Mouse (Mus musculus): ENCODE data around the gene Ehd1.

Gene Ehd1

DNA sequence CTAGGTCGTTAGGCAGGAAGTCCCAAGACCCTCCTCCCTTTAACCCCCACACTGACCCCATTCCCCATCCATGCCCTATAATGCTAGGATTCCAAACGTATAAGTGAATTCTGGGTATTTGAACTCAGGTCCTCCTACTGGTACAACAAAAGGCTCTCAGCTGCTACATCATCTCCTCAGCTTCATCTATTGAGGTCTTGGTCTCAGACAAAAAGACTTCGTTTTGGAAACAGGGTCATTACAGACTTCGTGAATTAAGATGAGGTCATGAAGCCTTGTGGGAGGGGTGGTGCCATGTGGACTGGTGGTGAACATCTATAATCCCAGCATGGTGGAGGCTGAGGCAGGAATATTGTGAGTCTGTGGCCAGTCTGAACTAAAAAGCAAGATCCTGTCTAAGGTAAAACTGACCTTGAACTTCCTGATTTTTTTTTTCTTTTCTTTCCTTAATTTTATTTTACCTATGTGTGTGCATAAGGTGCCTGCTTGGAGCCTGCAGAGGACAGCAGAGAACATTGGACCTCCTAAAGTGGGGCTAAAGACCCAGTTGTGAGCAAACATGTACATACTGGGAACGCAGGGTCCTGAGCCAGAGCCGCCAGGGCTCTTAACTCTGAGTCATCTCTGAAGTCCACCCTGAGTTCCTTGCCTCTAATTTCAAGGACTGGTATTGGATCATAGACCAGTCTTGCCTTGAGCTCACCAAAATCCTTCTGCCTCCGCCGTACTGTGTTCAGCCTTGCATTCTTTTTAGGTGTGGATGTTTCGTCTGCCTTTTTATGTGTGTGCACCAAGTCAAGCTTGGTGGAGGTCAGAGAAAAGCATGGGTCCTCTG, 57.5 kb downstream of the Ehd1 start:
- no peak for DNase-seq (ENCODE audit: low read depth, low spot score)

DNA sequence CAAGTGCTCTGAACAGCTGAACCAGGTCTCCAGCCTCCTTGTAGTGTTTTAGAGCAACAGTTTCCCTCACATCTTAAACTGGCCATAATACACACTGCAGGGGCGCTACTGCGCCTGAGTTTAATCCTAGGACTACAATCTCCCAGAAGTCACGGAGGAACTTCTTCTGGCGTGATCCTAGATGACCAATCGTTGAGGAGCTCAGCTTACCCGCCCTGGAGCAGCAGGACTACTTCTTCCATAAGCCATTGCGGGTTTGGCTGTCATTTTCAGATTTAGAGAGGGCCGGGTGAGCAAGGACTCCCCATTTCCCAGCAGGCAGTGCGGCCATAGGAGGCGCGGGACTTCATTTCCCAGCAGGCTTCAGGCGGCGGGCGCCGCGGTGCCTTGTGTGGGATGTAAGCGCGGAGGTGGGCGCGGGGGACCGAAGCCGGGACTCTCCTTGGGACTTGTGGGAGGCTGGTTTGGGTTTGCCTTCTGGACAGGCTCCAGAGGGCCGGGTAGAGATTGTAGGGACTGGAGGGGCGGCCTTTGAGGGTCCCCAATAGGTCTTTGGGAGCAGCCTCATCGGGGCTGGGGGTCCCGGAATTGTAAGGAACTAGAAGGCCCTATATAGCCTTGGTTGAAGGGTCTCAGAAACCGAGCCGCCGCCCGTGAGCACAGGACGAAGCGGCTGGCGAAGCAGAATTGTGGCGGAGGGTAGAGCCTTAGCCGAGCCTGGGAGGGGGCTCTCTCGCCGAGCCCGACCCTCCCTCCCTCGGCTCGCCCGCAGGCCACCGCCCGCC, 58.3 kb downstream of the Ehd1 start, which contains the start of gene Men1:
TSS of gene Men1 (plus strand) at position 307 of the 785 bp plus-strand sequence.
- DNase-seq (ENCODE audit: low read depth, low spot score), result peak; percentile 93

DNA sequence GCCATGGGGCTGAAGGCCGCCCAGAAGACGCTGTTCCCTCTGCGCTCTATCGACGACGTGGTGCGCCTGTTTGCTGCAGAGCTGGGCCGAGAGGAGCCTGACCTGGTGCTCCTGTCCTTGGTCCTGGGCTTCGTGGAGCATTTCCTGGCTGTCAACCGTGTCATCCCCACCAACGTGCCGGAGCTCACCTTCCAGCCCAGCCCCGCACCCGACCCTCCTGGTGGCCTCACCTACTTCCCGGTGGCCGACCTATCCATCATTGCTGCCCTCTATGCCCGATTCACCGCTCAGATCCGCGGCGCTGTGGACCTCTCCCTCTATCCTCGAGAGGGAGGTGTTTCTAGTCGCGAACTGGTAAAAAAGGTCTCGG, 58.9 kb downstream of the Ehd1 start:
- no peak for DNase-seq (ENCODE audit: low read depth, low spot score)

DNA sequence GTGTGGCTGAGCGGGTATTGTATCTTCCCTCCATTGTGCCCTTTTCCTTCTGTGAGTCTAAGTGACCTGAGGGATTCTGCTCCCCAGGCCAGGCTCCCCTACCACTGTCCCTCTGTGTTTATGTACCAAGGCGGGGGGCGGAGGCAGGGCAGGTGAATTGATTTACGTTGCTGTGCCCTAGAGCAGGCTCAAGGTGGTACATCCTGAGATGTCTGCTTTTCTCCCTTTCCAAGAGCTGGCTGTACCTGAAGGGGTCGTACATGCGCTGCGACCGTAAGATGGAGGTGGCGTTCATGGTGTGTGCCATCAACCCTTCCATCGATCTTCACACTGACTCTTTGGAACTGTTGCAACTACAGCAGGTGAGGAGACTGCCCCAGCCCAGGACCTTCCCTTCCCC, 60.4 kb downstream of the Ehd1 start:
- no peak for DNase-seq (ENCODE audit: low read depth, low spot score)

DNA sequence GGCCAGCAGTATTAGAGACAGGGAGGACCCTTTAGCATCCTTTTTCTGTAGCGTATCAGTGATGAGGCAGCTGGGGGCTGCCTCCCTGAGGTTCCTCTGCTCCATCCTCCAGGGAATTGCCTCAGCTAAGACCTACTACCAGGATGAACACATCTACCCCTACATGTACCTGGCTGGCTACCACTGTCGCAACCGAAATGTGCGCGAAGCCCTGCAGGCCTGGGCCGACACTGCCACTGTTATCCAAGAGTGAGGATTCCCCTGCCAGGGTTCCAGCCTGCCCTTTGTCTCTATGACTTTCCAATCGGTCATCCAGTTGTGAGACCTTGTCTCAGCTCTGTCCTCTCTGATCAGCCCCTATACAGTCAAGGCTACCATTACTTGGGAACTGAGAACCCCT, 61.6 kb downstream of the Ehd1 start:
- DNase-seq (ENCODE audit: low read depth, low spot score), result no peak

DNA sequence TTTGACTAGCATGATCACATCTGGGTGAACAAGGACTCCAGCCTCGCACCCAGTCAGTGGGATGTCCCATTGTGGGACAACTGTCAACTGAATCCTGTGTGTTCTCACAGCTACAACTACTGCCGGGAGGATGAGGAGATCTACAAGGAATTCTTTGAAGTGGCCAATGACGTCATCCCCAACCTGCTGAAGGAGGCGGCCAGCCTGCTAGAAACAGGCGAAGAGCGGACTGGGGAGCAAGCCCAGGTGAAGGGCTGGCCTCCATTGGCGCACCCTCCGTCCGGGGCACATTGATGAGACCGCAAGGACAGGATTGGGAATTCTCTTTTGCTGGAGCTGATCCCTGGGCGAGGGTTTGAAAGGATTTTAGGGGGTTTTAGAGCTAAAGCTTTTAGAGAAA, 62.2 kb downstream of the Ehd1 start:
- DNase-seq (ENCODE audit: low read depth, low spot score), result no peak

DNA sequence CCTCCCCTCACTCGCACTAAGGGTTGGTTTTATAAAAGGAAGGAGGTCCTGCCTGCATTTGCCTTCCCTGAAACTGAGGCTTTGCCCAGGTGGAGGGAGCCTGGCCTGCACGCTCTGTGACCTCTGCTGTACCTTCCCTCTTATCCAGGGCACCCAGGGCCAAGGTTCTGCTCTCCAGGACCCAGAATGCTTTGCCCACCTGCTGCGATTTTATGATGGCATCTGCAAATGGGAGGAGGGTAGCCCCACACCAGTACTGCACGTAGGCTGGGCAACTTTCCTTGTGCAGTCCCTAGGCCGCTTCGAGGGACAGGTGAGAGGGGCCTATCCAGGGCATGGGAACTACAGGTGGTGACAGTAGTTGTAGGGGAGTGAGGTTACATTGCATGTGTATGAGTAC, 62.7 kb downstream of the Ehd1 start:
- DNase-seq (ENCODE audit: low read depth, low spot score), result no peak

DNA sequence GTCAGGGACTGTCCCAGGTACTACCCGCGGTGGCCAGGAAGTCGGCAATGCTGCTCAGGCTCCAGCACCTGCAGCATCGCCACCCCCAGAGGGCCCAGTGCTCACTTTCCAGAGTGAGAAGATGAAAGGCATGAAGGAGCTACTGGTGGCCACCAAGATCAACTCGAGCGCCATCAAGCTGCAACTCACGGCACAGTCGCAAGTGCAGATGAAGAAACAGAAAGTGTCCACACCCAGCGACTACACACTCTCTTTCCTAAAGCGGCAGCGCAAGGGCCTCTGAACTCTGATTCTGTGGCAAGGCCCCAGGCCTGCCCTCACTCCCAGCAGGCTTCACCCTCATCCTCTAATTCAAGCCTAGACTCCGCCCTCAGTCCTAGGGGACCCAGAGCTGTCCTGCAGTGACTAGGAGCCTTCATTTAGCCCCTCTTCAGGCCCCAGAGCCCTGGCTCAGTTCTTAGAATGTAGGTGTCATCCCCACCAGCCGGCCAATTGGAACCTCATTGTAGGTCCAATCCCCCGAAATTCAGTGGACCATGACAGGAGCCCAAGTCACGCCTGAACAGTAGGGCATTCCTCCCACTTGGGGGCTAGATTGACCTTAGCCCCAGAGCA, 63.5 kb downstream of the Ehd1 start:
- no peak for DNase-seq (ENCODE audit: low read depth, low spot score)

DNA sequence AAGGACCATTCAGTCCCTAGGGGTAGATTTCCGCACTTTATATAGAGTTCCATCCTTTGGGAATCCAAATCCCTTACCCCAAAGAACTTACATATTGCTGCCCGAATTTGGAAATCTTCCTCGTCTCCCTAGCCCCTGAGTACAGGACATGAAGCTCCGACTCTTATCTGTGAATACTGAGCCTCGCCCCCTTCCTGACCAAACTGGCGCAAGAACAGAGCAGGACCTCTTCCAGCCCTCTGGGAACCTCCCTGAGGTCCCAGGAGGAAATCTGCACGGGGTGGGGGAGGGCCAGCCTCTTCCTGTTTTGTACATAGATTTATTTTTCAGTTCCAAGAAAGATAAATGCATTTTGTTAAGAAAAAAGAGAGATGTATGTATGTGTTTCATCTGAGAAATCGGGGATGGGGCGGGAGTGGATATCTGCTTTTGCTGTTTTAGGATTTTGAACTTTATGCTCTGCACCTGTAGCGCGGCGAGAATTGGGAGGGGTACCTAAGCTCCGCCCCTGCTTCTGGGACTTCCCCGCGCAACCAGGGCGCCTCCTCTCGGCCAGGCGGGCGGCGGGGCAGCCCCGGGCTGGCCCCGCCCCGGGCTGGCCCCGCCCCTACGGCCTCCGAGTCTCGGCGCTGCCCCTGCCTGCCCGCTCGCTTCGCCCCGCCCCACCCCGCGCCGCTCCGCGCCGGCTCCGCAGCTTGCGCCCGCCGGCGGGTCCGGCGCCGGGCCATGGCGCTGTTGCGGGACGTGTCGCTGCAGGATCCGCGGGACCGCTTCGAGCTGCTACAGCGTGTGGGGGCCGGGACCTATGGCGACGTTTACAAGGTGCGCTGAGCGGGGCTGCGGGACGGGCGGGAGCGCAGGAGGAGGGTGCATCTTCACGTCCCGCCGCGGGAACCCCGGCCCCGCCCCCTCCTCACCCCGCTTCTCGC, 64.3 kb downstream of the Ehd1 start, which contains the start of gene Map4k2:
TSS of gene Map4k2 (plus strand) at position 612 of the 929 bp plus-strand sequence.
- DNase-seq (ENCODE audit: low read depth, low spot score), result peak; percentile 56

DNA sequence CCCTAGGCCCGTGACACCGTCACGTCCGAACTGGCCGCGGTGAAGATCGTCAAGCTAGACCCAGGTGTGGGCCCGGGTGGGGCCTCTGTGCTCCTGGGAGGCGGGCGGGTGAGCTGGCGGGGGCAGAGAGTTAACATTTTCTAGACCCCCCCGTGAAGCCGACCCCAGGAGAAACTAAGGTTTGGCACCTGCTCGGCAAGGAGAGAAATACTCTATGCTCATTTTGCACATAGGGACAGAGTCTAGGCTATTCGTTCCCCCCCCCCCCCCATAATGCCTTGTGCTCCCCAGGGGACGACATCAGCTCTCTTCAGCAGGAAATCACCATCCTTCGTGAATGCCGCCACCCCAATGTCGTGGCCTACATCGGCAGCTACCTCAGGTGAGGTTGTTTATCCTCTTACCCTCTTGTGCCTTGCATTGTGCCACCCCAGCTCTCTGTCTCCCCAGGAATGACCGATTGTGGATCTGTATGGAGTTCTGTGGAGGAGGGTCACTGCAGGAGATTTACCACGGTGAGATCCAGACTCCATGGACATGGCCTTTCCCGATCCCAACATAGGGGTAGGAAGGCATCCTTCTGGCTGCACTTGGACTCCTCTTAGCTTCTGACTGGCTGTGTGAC, 65.0 kb downstream of the Ehd1 start:
- DNase-seq (ENCODE audit: low read depth, low spot score), result no peak

DNA sequence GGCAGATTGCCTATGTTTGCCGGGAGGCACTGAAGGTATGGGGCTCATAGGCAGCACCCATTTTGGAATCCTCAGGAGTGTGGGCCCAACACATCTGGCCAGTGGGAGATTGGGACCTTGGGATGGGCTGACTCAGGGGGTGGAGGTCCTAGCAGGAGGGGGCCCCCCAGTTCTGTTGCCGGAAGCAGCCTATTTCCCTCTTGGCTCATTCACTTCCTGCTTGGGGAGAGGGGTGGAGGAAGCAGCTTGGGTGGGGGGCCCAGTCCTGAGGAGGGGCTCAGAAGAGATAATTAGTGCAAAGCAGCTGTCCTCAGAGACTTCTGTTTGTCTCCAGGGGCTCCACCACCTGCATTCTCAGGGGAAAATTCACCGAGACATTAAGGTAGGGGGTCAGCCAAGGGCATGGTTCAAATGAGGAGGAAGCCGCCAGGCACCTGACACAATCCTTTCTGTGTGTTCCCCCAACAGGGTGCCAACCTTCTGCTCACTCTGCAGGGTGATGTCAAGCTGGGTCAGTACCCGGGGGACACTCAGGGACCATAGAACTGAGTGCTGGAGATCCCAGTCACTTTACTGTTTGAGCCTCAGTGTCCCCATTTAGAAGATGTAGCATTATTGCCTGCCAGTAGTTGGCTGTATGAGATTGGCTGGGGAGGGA, 65.9 kb downstream of the Ehd1 start:
- DNase-seq (ENCODE audit: low read depth, low spot score), result no peak

DNA sequence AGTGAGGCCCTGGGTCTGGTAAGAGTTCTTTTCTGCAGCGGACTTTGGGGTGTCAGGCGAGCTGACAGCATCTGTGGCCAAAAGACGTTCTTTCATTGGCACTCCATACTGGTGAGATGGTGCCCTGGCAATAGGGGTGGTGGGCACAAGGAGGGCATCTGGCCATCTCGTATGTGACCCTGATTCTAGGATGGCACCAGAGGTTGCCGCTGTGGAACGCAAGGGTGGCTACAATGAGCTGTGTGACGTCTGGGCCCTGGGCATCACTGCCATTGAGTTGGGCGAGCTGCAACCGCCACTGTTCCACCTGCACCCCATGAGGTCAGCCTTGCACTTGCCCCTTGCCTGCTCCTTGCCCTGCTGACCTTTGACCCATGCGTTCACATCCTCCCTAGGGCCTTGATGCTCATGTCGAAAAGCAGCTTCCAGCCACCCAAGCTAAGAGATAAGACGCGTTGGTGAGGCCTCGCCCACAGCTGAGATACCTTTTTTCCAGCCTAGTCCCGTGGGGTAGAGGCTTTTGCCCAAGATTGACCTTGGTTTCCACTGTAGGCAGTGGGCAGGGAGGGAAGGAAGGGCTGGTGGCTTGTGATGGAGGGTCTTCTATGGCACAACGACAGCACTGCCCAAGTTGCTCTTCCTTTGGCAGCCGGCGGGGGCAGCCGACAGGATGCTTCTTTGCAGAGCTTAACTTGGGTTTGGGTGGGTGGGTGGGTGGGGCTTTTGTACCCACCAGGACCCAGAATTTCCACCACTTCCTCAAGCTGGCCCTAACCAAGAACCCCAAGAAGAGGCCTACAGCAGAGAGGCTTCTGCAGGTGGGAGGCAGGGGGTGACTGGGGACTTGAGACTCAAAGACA, 66.8 kb downstream of the Ehd1 start:
- DNase-seq (ENCODE audit: low read depth, low spot score), result no peak

DNA sequence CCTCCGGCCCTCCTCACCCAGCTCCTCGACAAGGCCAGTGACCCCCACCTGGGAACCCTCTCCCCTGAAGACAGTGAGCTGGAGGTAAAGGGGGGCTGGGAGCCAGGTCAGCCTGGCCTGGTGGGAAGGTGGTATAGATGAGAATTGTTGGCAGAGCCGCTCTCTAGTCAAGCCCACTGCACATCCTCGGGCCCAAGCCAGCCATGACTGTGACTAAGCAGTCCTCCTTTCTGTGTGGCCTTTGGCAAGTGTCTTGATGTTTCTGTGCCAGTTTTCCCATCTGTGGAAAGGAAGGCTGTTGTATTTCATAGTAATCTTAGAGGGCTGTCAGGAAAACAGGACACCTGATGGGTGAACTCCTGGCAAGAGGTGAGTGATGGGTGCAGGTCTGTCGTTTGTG, 67.5 kb downstream of the Ehd1 start:
- no peak for DNase-seq (ENCODE audit: low read depth, low spot score)

DNA sequence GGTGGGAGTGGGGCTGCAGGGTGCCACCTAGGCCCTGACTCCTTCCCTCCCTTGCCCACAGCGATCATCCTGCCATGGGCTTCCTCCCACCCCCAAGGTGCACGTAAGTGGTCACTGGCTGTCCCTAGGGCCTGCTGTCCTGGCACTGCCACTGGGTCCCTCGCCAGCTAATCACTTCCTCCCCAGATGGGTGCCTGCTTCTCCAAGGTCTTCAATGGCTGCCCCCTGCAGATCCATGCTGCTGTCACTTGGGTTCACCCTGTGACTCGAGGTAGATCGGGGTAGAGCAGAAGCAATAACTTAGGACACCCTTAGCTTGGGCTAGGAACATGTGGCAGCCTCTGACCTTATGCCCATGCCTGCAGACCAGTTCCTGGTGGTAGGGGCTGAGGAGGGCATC, 69.5 kb downstream of the Ehd1 start:
- DNase-seq (ENCODE audit: low read depth, low spot score), result no peak

DNA sequence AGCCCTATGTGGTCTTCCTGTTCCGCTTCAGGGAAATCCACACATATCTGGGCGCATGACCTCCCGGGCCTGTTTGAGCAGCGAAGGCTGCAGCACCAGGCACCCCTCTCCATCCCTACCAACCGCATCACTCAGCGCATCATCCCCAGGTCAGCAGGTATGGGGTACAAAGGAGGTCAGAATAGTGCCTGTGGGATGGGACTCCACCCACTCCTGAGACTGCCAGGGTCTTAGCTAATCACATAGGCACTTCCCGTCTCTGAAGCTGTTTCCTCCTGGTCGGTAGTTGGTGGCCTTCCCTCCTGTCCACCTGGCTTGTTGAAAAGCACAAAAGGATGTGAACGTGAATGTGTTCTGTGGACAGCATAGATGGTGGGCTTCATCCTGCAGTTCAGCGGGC, 70.1 kb downstream of the Ehd1 start:
- no peak for DNase-seq (ENCODE audit: low read depth, low spot score)

DNA sequence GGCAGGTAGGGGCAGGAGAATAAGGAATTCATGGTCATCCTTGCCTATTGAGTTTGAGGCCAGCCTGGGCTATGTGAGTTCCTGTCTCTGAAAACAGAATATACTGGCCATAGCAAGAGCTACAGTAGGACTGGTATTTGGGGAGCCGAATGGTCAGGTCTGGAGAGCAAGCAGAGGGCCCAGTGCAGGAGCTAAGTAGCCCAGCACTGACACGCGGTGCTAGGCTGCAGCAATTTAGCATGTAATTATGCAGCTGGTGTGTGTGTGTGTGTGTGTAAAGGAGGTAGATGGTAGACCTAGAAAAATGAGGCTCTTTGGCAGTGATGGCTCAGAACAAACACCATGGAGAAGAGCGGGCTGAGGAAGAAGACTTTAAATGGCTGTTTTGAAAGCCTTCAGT, 71.1 kb downstream of the Ehd1 start:
- no peak for DNase-seq (ENCODE audit: low read depth, low spot score)

DNA sequence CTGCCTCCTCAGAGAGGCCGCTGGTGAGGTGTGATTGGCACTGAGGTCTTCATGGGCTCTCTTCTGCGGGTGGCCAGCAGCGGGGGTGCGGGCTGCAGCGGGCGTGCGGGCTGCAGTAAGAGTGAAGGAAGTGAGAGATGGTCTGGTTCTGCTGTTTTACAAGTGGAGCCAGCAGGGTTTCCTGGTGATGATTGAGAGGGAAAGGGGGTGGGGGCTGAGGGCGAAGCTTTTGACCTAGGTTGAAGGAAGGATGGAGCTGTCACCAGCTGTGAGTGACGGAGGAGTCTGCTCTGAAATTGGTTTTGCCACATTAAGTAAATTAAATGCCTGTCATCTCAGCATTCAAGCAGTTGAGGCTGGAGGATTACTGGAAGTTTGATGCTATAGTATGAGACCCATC, 72.2 kb downstream of the Ehd1 start:
- DNase-seq (ENCODE audit: low read depth, low spot score), result no peak

DNA sequence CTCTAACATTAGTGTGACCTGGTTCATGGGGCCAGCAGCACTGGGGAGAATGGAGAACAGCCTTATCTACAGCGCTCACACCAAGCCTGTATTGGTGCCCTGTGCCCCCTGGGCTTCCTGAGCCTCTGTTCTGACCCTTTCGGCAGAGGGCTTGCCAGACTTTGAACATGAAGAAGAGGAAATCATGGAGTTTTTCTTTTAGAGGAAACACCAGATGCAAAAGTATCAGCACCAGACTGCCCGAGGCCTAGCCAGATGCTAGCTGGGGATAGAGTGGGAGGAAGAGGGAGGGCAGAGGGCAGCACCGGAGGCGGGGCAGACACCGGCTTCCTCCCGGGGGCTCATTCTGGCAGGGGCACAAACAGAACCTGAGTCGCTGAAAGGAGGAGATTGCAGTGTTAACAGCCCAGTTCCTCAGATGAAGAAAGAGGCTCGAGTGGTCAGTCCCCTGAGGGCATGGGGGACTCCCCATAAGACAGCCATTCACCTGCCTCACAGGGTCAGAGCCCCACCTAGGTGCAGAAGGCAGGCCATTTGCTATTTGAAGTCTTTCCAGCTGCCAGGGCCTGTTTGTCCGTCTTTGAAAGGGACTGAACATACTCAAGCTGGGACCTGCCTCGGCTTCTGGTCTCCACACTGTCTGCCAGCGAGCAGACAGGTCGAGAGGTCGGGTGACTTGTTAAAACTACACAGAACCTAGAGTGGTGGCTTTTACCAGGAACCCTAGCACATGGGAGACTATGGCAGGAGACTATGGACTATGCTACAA, 72.9 kb downstream of the Ehd1 start:
- DNase-seq (ENCODE audit: low read depth, low spot score), result no peak

Data from retina, adult 2 months (tissue).